Mouse (Mus musculus): ENCODE measurements around the gene Mon1a.

The Mon1a gene

GRCm38 (mm10) chr9:107949184-107949921 is 61.4 kb downstream of the Mon1a start:
- no peak for DNase-seq (ENCODE audit: low read depth, low spot score)

DNA sequence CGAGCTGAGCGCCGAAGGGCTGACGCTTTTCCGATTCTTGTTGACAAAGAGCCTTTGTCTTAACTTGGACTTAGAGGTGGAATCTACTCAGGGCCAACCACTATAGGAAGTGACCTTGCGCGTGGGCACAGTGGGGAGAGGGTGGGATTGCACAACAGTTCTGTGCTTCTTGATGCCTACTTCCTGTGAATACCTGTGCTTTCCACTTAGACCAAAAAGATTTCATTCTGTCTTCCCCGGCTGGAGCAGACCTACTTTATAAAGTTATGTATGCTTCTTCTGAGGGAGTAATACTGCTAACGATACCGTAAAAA is 61.9 kb downstream of the Mon1a start, which contains the start of gene Traip:
Gene Traip, plus strand, starts transcription at position 215 of the 314 bp plus-strand sequence.
- DNase-seq (ENCODE audit: low read depth, low spot score), result no peak

DNA sequence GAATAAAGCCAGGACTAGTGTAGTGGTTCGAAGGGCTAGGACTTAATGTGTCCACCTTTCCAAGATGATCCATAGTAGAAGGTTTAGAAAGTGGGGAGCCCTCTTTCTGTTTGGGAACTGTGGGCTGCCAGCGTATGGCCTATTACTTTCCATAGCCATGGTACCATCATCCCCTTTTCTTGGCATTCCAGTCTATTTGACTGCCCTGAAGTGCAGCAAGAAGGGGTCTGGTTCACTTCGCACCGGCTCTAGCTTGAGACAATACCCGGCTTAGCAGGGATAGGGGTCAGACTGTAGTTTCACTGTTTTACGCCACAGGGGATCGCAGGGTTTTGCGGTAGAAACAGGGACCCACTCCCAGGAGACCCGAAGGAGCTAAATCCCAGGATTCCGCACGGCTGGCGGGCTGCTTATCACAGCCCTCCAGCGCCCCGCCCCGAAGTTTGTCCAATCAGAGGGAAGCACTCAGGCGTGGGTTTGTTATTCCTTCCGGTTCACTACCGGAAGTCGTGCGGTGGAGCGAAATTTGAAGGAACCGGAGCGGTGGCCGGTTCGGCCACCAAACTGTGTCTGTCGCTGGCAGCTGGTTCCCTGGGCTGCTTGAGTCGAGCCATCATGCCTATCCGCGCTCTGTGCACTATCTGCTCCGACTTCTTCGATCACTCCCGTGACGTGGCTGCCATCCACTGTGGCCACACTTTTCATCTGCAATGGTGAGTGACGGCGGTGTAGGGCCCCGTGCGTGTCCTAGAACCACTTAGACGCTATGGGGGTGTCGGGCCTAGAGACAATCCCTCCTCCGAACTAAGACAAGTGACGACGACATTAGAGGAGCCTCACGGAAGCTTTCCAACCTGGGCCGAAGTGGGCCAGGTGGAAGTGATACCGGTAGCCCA is 62.8 kb downstream of the Mon1a start:
- peak; percentile 89 for DNase-seq (ENCODE audit: low read depth, low spot score)
